Mouse (Mus musculus) retina, postnatal 7 days (tissue): ENCODE measurements around the gene Cd164.
A peak's percentile ranks its signal among the peaks of the same experiment; 100 is the strongest.

ENCODE experiments used
- DNase-seq: peaks from one replicate; pipeline ENCODE4 v3.0.0-alpha.2; 2012; ENCODE audit warnings: low read depth, low spot score

Gene Cd164

GRCm38 (mm10) chr10:41518981-41519618 lies at the start of gene Cd164:
Gene Cd164 (plus strand): TSS chr10:41519414.
- peak; percentile 96 for DNase-seq

DNA sequence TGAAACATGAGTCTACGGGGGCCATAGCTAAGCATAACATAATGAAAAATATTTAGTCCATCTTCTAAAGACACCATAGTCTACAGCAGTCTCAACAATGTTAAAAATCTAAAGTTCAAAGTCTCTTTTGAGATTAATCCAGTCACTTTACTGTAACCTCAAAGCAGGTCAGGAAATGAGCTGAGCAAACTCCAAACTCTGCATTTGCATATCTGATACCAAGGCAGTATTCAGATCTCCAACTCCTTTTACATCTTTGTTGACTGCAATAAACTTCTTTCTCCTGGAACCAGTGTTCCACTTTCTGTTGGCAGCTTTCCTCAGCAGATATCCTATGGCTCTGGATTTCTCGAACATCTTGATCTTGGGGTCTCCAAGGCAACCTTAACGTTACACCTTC lies 48.5 kb upstream of the Cd164 start:
- no peak for DNase-seq

- DNase-seq: no peak
Observed at GRCm38 (mm10) chr10:41472534-41472933, 46.7 kb upstream of the Cd164 start.

GRCm38 (mm10) chr10:41472962-41473481 lies 46.2 kb upstream of the Cd164 start:
- DNase-seq: no peak

DNA sequence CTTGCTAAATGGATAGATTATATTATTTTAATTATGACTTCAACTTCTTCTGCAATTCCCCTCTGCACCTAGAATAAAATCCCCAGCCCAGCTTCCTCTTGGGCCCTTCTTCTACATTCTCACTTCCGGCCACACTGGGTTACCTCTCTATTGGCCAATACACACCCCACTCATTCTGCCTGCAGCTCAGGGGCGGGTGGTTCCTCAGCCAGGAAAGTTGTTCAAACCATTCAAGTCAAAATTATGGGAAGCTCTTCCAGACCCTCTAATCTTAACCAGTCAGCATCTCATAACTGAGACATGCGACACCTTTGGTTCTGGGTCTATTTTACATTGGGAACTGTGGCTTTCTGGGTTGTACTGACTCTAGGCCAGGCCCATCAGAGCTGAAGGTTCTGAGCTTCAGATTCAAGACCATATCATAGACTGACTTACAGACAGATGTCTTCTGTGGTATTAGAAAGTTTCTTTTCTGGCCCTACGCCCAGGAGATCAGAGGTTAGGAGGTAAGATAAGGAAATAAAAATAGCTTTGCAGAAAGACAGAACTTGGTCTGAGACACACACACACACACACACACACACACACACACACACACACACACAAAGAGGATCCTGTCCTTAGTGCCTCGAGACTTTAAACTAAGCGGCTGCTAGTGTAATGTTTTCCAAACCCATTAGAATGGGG lies 45.3 kb upstream of the Cd164 start:
- no peak for DNase-seq

DNA sequence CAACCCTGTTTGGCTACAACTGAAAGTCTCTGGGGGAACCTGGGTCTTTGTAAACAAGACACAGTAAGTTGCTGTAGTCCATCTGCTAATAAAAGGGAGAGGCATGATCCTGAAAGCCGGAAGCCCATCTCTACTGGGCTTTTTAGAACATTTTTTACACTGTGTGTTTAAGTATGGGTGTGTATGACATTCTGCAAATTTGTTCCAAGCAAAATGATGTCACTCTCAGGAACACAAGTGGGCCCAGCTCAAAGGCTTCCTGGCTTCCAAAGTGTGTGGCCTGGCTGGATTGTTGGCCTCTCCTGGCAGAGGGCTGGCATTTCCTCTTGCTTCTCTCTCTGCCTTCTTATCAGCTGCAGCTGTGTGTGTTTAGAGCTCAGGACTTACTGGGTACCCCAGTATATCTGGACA lies 44.2 kb upstream of the Cd164 start:
- DNase-seq: no peak

- no peak for DNase-seq
Observed at GRCm38 (mm10) chr10:41476171-41477017, 42.8 kb upstream of the Cd164 start, which contains the start of gene Mical1. Gene Mical1 (plus strand): TSS chr10:41476314.

GRCm38 (mm10) chr10:41477018-41477277 lies 42.3 kb upstream of the Cd164 start:
- no peak for DNase-seq

GRCm38 (mm10) chr10:41477278-41478181 lies 41.7 kb upstream of the Cd164 start:
- DNase-seq: no peak

DNA sequence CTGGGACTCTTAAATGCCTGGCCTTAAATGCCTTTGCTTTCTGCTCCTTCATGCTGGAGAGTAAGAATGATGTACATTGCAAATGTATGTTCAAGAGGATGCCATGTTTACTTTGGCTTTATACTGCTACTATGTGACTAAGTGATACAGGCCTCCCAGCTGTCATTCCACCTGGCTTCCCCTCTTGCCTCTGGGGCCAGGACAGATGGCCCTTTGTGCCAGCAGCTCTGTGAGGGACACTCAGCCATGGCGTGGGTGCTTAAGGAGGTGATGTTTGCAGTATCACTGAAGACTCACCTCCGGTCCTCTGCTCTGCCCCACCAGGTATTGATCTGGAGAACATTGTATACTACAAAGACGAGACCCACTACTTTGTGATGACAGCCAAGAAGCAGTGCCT lies 39.3 kb upstream of the Cd164 start:
- no peak for DNase-seq

DNA sequence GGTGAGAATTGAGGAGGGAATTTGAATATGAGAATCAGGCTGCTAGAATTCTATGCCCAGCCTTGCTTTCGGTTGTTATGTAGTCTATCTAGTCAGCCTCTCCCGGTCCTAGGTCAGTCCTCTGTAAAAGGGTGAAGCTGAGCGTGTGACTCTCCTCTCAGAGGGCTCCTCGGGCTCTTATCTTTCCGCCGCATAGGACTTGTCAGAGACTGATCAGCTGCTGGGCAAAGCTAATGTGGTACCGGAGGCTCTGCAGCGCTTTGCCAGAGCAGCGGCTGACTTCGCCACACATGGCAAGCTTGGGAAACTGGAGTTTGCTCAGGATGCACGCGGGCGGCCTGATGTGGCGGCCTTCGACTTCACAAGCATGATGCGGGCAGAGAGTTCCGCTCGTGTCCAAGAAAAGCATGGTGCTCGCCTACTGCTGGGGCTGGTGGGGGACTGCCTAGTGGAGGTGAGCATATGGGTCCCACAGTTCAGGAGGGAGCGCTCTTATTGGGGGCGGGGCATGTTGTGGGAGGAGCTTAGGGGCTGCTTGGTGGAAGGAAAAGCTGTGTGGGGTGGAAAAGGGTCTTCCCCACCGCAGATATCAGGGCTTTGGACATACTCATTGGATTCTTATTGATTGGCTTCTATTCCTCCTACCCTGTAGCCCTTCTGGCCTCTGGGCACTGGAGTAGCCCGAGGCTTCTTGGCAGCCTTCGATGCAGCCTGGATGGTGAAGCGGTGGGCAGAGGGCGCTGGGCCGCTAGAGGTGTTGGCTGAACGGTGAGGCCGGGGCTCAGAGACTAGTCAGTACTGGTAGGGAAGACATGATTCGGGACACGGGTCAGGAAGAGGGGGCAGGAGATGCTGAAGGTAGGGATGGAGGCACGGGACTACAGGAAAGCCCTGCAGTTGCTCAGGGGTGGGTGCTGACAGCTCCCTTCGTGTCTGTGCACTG lies 38.0 kb upstream of the Cd164 start:
- DNase-seq: no peak

DNA sequence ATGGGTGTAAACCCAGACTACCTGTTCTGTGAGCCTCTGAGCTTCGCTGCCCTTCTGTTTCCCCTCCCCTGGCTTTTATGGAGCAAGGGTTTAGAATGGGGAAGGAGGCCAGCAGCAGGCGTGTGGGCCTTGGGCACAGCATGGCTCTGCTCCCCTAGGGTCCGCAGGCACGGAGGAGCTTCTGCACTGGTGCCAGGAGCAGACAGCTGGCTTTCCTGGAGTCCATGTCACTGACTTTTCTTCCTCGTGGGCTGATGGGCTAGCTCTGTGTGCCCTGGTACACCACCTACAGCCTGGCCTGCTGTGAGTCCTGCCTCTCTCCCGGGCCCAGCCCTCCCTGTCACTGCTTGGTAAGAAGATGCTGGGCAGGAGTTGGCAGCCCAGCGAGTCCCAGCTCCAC lies 36.8 kb upstream of the Cd164 start:
- no peak for DNase-seq

GRCm38 (mm10) chr10:41485778-41486177 lies 33.4 kb upstream of the Cd164 start:
- DNase-seq: no peak

GRCm38 (mm10) chr10:41486506-41487170 lies 32.6 kb upstream of the Cd164 start:
- DNase-seq: no peak

GRCm38 (mm10) chr10:41488877-41489276 lies 30.3 kb upstream of the Cd164 start:
- DNase-seq: no peak

- no peak for DNase-seq
Observed at GRCm38 (mm10) chr10:41489294-41489693, 29.9 kb upstream of the Cd164 start.

DNA sequence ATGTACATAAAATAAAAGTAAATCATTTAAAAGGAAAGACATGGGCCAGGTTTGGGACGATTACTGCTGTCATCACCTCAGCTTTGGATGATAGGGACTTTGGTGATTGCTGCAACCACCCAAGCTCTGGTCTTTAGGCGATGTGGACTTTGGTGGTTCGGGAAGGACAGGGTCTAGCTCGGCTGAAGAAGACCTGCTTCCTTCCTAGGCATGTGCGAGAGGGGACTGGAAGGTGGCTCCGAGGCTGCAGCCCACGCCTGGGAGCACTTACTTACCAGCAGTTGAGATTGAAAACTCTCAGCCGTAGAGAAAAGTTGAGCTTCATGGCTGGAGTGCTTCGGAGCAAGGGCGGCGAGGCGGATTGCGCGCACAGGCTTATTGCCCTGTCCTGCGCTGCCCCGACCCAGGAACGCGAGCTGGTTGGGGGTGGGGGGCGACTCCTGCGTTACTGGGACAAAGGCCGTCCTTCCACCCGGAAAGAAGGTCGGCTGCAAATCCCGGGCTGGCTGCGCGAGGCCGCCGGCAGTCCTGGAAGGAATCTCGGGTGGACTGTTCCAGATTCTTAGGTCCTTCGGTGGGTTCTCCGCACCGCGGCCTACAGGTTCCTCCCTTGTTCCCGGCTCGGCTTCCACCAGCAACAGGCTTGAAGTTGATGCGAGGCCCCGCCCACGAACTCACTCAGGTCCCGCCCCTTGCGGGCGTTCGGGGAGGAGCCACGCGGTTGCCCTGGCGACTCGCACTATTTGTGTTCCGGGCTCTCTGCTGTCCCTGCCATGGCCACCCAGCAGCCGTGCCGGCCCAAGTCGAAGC lies 29.3 kb upstream of the Cd164 start, which contains the start of the genes Smpd2 and Ppil6:
Smpd2 (minus strand) TSS at position 662 of the 810 bp plus-strand sequence.
Ppil6 (plus strand) TSS at position 732 of the 810 bp plus-strand sequence.
- peak; percentile 84 for DNase-seq

DNA sequence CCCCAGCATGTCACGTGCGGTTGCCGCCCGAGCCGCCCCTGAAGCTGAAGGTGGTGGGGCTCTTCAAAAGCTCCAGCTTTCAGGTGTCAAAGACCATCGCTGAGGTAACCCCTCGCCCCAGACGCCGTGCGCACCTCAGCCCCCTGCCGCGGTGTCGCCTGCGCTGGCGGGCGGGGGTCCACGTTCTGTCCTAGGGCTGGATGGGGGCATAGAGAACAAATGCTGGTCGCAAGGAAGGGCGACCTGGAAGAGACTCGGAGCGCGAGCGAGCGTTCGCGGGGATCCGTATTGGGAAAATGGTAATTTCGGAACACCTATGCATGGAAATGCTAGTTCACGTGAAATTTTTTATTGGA lies 28.7 kb upstream of the Cd164 start:
- no peak for DNase-seq

GRCm38 (mm10) chr10:41491111-41491510 lies 28.1 kb upstream of the Cd164 start:
- no peak for DNase-seq
